Mouse (Mus musculus) frontal cortex, adult 2 months (tissue): ENCODE data around the gene Pga5. TPM values are rescaled to one million over a fixed set of nuclear protein-coding genes. Genes with fewer than 3 reads are reported as not detected.

Source experiments
- DNase-seq, 2 experiments: peaks; one replicate each; pipeline ENCODE4 v3.0.0; 2022; ENCODE audit warnings: low spot score in 1 of 2; ENCODE audit errors: extremely low spot score in 1 of 2
- polyA plus RNA-seq: library from polyadenylated mRNA; depleted of rRNA; stranded (reverse); fragments of >200 nt; gene quantifications from 2 replicates; pipeline ENCODE4 v1.2.3, GENCODE M21; 2012

Gene Pga5
- polyA plus RNA-seq, 1 experiment: 0.46 TPM

- no peak for DNase-seq
Measured at GRCm38 (mm10) chr19:10707087-10707875, 29.4 kb upstream of the Pga5 start.

- DNase-seq: no peak
Measured at GRCm38 (mm10) chr19:10703470-10703869, 25.6 kb upstream of the Pga5 start.

- no peak for DNase-seq
Measured at GRCm38 (mm10) chr19:10702125-10702524, 24.3 kb upstream of the Pga5 start.

- DNase-seq: no peak
Measured at GRCm38 (mm10) chr19:10701013-10701726, 23.3 kb upstream of the Pga5 start.

GRCm38 (mm10) chr19:10699851-10700250 is 22.0 kb upstream of the Pga5 start:
- no peak for DNase-seq

- no peak for DNase-seq
Measured at GRCm38 (mm10) chr19:10698131-10698991, 20.5 kb upstream of the Pga5 start.

- DNase-seq: no peak
Measured at GRCm38 (mm10) chr19:10695801-10696200, 17.9 kb upstream of the Pga5 start.

- no peak for DNase-seq
Measured at GRCm38 (mm10) chr19:10693926-10694682, 16.2 kb upstream of the Pga5 start.

GRCm38 (mm10) chr19:10692361-10692760 is 14.5 kb upstream of the Pga5 start:
- no peak for DNase-seq

- DNase-seq: no peak
Measured at GRCm38 (mm10) chr19:10691660-10692059, 13.8 kb upstream of the Pga5 start.

- no peak for DNase-seq
Measured at GRCm38 (mm10) chr19:10691121-10691520, 13.2 kb upstream of the Pga5 start.

- DNase-seq: no peak
Measured at GRCm38 (mm10) chr19:10690336-10690735, 12.5 kb upstream of the Pga5 start.

GRCm38 (mm10) chr19:10689470-10690166 is 11.7 kb upstream of the Pga5 start:
- no peak for DNase-seq

GRCm38 (mm10) chr19:10688537-10689352 is 10.9 kb upstream of the Pga5 start, which contains the start of gene Vps37c:
Vps37c (plus strand) TSS chr19:10688735.
- peak; percentile 71 to 95 for DNase-seq

- DNase-seq: no peak
Measured at GRCm38 (mm10) chr19:10685727-10686126, 7.9 kb upstream of the Pga5 start.

- no peak for DNase-seq
Measured at GRCm38 (mm10) chr19:10685081-10685480, 7.2 kb upstream of the Pga5 start.

- DNase-seq: no peak
Measured at GRCm38 (mm10) chr19:10681571-10681970, 3.7 kb upstream of the Pga5 start.

- no peak for DNase-seq
Measured at GRCm38 (mm10) chr19:10678772-10679067, 849 bp upstream of the Pga5 start.

- DNase-seq: no peak
Measured at GRCm38 (mm10) chr19:10676656-10677055, 1.2 kb downstream of the Pga5 start.
